Comparison of ENCODE assay signal across 8 mouse cellular contexts in the genomic region with DNA sequence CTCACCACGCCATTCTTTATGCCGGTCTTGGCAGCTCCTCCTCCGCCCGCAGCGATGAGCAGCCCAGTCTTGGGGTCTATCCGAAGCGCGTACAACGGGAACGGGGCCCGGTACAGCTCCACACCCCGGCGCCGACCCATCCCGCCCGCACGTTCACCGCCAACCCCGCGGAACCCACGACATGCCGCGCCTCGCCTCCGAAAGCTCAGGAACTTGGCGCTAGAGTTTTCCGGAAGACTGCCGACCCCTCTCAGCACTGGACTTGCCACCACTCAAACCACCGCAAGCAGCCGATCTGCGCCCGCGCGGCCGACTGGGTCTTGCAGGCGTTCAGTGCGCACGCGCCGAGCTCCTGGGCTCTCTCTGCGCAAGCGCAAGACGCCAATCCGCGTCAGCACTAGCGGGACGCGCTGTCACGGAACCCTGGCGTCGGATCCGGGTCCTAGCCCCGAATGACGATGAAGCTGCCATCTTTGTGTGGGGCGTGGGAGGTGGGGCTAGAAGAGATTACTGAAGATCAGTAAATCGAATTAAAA. TPM values are rescaled to one million over a fixed set of nuclear protein-coding genes. Genes with fewer than 3 reads are reported as not detected.
DNase-seq lines count a peak whose midpoint lies in the region; ATAC-seq lines count a peak whose summit lies in the region.

TSS of gene Preb (minus strand) at position 396 of the 536 bp plus-strand sequence.

- no peaks in the 10 kb centered on the region for H3K9me3 ChIP-seq in hindbrain, embryonic 13.5 days

- peaks cover 12% of the 10 kb centered on the region; the same call in 1 of the 2 replicates for H3K27me3 ChIP-seq in hindbrain, embryonic 13.5 days

- DNase-seq in NIH3T3 (ENCODE audit: low read depth), result peak; percentile 100
- peak; percentile 99 for DNase-seq in cerebellum, postnatal 10 days
- DNase-seq in frontal cortex, postnatal 14 days (ENCODE audit: low spot score in 2 of 2), result peak; percentile 97 to 99
- DNase-seq in layer of hippocampus, postnatal 25 days (ENCODE audit: extremely low spot score in 1 of 2, low spot score in 1 of 2), result peak; percentile 97 to 99
- DNase-seq in lung, postnatal 25 days (ENCODE audit: low spot score), result peak; percentile 98
- DNase-seq in retina, embryonic 14.5 days (ENCODE audit: low spot score), result peak; percentile 98
- peak; percentile 99 for DNase-seq in thymus, postnatal 4 days

- H3K36me3 ChIP-seq in hindbrain, embryonic 13.5 days, result peaks cover 26% of the 10 kb centered on the region

- peak within 1 kb of the TSS; percentile 95 for H3K9ac ChIP-seq in hindbrain, embryonic 13.5 days

- ATAC-seq in hindbrain, embryonic 13.5 days (ENCODE audit: low FRiP score), result peak; percentile 97

- peaks cover 24% of the 10 kb centered on the region for H3K4me1 ChIP-seq in hindbrain, embryonic 13.5 days (replicated peaks)

- WGBS in hindbrain, embryonic 13.5 days, result under 1% methylated on average over 56 of the region's 56 CpGs

- H3K4me3 ChIP-seq in hindbrain, embryonic 13.5 days, result peak within 1 kb of the TSS; percentile 87

- H3K27ac ChIP-seq in hindbrain, embryonic 13.5 days, result peak within 1 kb of the TSS; percentile 94

- H3K4me2 ChIP-seq in hindbrain, embryonic 13.5 days, result peak within 1 kb of the TSS; percentile 79

RNA-seq across cellular contexts. Expression of gene Preb, which starts in this region (rescaled TPM):
- polyA plus RNA-seq in hindbrain, embryonic 13.5 days (2015; fragmentation: Nextera tagmentation; extraction: Ambion mirVana), result 110 and 112 TPM in 2 replicates
- total RNA-seq in layer of hippocampus, postnatal 25 days (2021), result 100 to 1,000 TPM; 126 to 131 TPM

Comparison
In these comparisons a context has a peak if more than half of its experiments do, and no peak if none do; other contexts are left out.
1. Peak in every context shown above with its lines: DNase-seq, ATAC-seq, H3K4me3 ChIP-seq and H3K27ac ChIP-seq.